Mouse (Mus musculus) erythroblast, embryonic 14.5 days (primary cell): ENCODE measurements around the gene AC131692.1.

Experiments used
- GATA1 ChIP-seq: IDR thresholded peaks from 2 replicates; pipeline ENCODE4 v1.6.1; 2012; ENCODE audit warnings: low read length, inconsistent platforms, mixed read lengths
- TAL1 ChIP-seq: IDR thresholded peaks from 3 replicates; pipeline ENCODE4 v1.6.1; 2012; ENCODE audit warnings: low read length, inconsistent platforms, mixed read lengths

- TF ChIP-seq GATA1 (no peak), TAL1 (no peak)
Measured at GRCm38 (mm10) chr19:6126789-6127580, 32.8 kb downstream of the AC131692.1 start.
